Mouse (Mus musculus): ENCODE measurements around the gene Gm29427.
"Not testable (repeated sequence)": the region's sequence is repeated elsewhere in the genome, so short reads cannot be mapped to it uniquely, and the experiment has no call there.

Gene Gm29427

GRCm38 (mm10) chr1:130663576-130663975 is 52.0 kb downstream of the Gm29427 start:
- not testable (repeated sequence) for DNase-seq (ENCODE audit: low read depth, low spot score)

- DNase-seq (ENCODE audit: low read depth, low spot score): no peak
These were observed 54.1 kb downstream of the Gm29427 start, which contains the start of gene C4bp for GRCm38 (mm10) chr1:130661454-130661853. Gene C4bp (minus strand): TSS chr1:130661632.

GRCm38 (mm10) chr1:130659641-130660040 is 56.0 kb downstream of the Gm29427 start:
- DNase-seq (ENCODE audit: low read depth, low spot score): not testable (repeated sequence)

GRCm38 (mm10) chr1:130644103-130644502 is 71.5 kb downstream of the Gm29427 start:
- DNase-seq (ENCODE audit: low read depth, low spot score): no peak

- DNase-seq (ENCODE audit: low read depth, low spot score): no peak
These were observed 74.6 kb downstream of the Gm29427 start for GRCm38 (mm10) chr1:130640967-130641366.

- DNase-seq (ENCODE audit: low read depth, low spot score): peak; percentile 90
These were observed 81.7 kb downstream of the Gm29427 start for GRCm38 (mm10) chr1:130633761-130634410.

GRCm38 (mm10) chr1:130633316-130633715 is 82.3 kb downstream of the Gm29427 start:
- DNase-seq (ENCODE audit: low read depth, low spot score): peak; percentile 22

- no peak for DNase-seq (ENCODE audit: low read depth, low spot score)
These were observed 86.1 kb downstream of the Gm29427 start, which contains the start of gene Zp3r for GRCm38 (mm10) chr1:130629521-130629920. Gene Zp3r (minus strand): TSS chr1:130629621.

All from CD4-positive, CD25-positive, alpha-beta regulatory T cell, adult 2 months (primary cell).